Mouse (Mus musculus) stomach, postnatal 0 days (tissue): ENCODE measurements at regions not wholly inside any gene's neighbourhood (a gene's known extent, or its start where the extent isn't known, plus 50 kb on each side); places are given as distances from the start of the nearest gene placed in this dataset.

Experiments
- ATAC-seq: fragments of 200-750 bp; cut with Nextera tagmentation; 2 replicates; pipeline ENCODE4 v1.8.0; 2017; ENCODE audit not compliant: low FRiP score, low TSS enrichment
- DNase-seq: peaks from one replicate; pipeline ENCODE4 v3.0.0-alpha.2; 2016; ENCODE audit warnings: low spot score
- H3K27ac ChIP-seq: fragments of 300-500 bp; sonication (generic); replicated peaks from 2 replicates; pipeline ENCODE4 v1.5.1; 2014; ENCODE audit warnings: mild to moderate bottlenecking, control low read depth
- H3K27me3 ChIP-seq: fragments of 300-500 bp; sonication (generic); 2 replicates; pipeline ENCODE4 v1.6.1; 2014; ENCODE audit warnings: low read length; ENCODE audit not compliant: control insufficient read depth, insufficient read depth
- H3K36me3 ChIP-seq: fragments of 300-500 bp; sonication (generic); 2 replicates; pipeline ENCODE4 v1.6.1; 2014; ENCODE audit warnings: low read length, mixed read lengths; ENCODE audit not compliant: control insufficient read depth, insufficient read depth
- H3K4me1 ChIP-seq: fragments of 300-500 bp; sonication (generic); replicated peaks from 2 replicates; pipeline ENCODE4 v1.6.1; 2014; ENCODE audit warnings: antibody characterized with exemption; ENCODE audit not compliant: control insufficient read depth, insufficient read depth
- H3K4me2 ChIP-seq: fragments of 300-500 bp; sonication (generic); replicated peaks from 2 replicates; pipeline ENCODE4 v1.6.1; 2014; ENCODE audit warnings: low read depth, mild to moderate bottlenecking, control low read depth, moderate library complexity
- H3K4me3 ChIP-seq: fragments of 300-500 bp; sonication (generic); 2 replicates; pipeline ENCODE4 v1.5.1; 2014; ENCODE audit warnings: low read depth, low read length, control low read depth
- H3K9ac ChIP-seq: fragments of 300-500 bp; sonication (generic); 2 replicates; pipeline ENCODE4 v1.6.1; 2014; ENCODE audit warnings: mild to moderate bottlenecking, low read length, control low read depth, mixed read lengths
- H3K9me3 ChIP-seq: fragments of 300-500 bp; sonication (generic); 2 replicates; pipeline ENCODE4 v1.6.1; 2016; ENCODE audit warnings: low read length; ENCODE audit not compliant: control insufficient read depth
- CTCF ChIP-seq: IDR thresholded peaks from 2 replicates; pipeline ENCODE4 v1.5.1; 2016; ENCODE audit warnings: antibody characterized with exemption, low read depth, mild to moderate bottlenecking, moderate library complexity
- EP300 ChIP-seq: optimal IDR thresholded peaks from 2 replicates; pipeline ENCODE3; 2016; ENCODE audit warnings: antibody characterized with exemption
- WGBS: fragments of 180-500 bp; shearing (Covaris S2); extraction: QIAGEN DNeasy Blood & Tissue Kit; methylation state at CpG from one replicate; pipeline ENCODE4 v1.1.7; 2014; 5-methylcytosine and 5-hydroxymethylcytosine counted together

- Histone ChIP-seq H3K27me3 (no peaks in the 10 kb centered on the region), H3K4me1 (no peaks in the 10 kb centered on the region), H3K27ac (no peak overlapping the region), H3K9me3 (no peaks in the 10 kb centered on the region), H3K36me3 (no peaks in the 10 kb centered on the region), H3K4me2 (no peak overlapping the region), H3K4me3 (no peak overlapping the region), H3K9ac (no peak overlapping the region)
- ATAC-seq = no peak
- 87% methylated on average over 4 of the region's 4 CpGs for WGBS
- no peak for TF ChIP-seq CTCF
- TF ChIP-seq EP300 = no peak
- DNase-seq = no peak
Measured at GRCm38 (mm10) chr1:57053836-57054235, 75.4 kb upstream of the Satb2 start.

GRCm38 (mm10) chr1:57055976-57056375 lies 77.5 kb upstream of the Satb2 start:
- no peak overlapping the region for H3K9ac ChIP-seq
- no peak overlapping the region for H3K4me2 ChIP-seq
- H3K36me3 ChIP-seq = no peaks in the 10 kb centered on the region
- no peak overlapping the region for H3K4me3 ChIP-seq
- no peak overlapping the region for H3K27ac ChIP-seq
- H3K27me3 ChIP-seq = no peaks in the 10 kb centered on the region
- ATAC-seq (no peak), DNase-seq (no peak)
- TF ChIP-seq CTCF = no peak
- H3K4me1 ChIP-seq = no peaks in the 10 kb centered on the region
- 77% methylated on average over 9 of the region's 9 CpGs for WGBS
- H3K9me3 ChIP-seq = no peaks in the 10 kb centered on the region

- H3K9ac ChIP-seq = no peak overlapping the region
- ATAC-seq (no peak), DNase-seq (no peak)
- H3K27me3 ChIP-seq = no peaks in the 10 kb centered on the region
- H3K4me1 ChIP-seq = no peaks in the 10 kb centered on the region
- no peak overlapping the region for H3K4me2 ChIP-seq
- no peak overlapping the region for H3K4me3 ChIP-seq
- 51% methylated on average over 3 of the region's 3 CpGs for WGBS
- H3K9me3 ChIP-seq = no peaks in the 10 kb centered on the region
- no peaks in the 10 kb centered on the region for H3K36me3 ChIP-seq
- no peak overlapping the region for H3K27ac ChIP-seq
- no peak for TF ChIP-seq CTCF
- TF ChIP-seq EP300 = no peak
Measured at GRCm38 (mm10) chr1:57059216-57059615, 80.8 kb upstream of the Satb2 start.

DNA sequence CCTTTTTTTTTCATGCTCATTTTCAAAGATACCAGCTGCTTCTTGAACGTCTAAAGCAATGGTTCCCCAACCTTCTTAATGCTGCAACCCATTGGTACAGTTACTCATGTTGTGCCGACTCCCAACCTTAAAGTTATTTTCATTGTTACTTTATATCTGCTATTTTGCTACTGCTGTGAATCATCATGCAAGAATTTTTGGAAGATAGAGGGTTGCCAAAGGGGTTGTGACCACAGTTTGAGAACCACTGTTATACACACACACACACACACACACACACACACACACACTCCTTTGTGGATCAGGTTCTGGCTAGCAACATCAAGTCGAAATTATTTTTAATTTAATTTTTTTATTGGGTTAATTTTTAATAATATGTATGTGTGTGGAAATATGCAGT lies 96.8 kb upstream of the Satb2 start:
- H3K36me3 ChIP-seq = no peaks in the 10 kb centered on the region
- H3K4me1 ChIP-seq = no peaks in the 10 kb centered on the region
- no peak overlapping the region for H3K27ac ChIP-seq
- no peak for ATAC-seq
- H3K27me3 ChIP-seq = no peaks in the 10 kb centered on the region
- H3K4me3 ChIP-seq = no peak overlapping the region
- TF ChIP-seq CTCF = no peak
- no peak for TF ChIP-seq EP300
- H3K4me2 ChIP-seq = no peak overlapping the region
- no peaks in the 10 kb centered on the region for H3K9me3 ChIP-seq
- H3K9ac ChIP-seq = no peak overlapping the region
- WGBS = 56% methylated on average over 3 of the region's 3 CpGs
- no peak for DNase-seq

DNA sequence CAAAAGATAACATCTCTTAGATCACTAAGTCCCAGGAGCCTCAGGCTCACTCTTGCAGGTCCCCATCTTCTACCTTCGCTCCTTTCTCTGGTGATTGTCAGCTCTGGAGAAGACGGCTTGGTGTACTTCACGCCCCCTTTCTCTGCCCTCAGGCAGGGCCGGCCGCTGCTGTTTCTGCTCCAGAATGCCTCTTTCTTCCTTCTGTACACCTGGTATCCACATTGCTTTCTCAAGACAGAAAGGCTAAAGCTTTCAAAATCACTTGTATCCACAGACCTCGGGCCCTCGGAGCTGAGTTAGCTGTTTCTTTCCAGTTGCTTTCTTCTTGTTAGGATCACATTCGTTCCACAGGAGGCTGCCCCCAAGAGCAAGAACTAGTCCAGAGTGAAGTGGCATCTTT lies 98.2 kb upstream of the Satb2 start:
- H3K27ac ChIP-seq = no peak overlapping the region
- H3K27me3 ChIP-seq = no peaks in the 10 kb centered on the region
- ATAC-seq (no peak), DNase-seq (no peak)
- TF ChIP-seq EP300 = no peak
- H3K36me3 ChIP-seq = no peaks in the 10 kb centered on the region
- no peaks in the 10 kb centered on the region for H3K9me3 ChIP-seq
- H3K9ac ChIP-seq = no peak overlapping the region
- 66% methylated on average over 8 of the region's 8 CpGs for WGBS
- no peak overlapping the region for H3K4me3 ChIP-seq
- H3K4me1 ChIP-seq = no peaks in the 10 kb centered on the region
- H3K4me2 ChIP-seq = no peak overlapping the region

GRCm38 (mm10) chr1:57080306-57080705 lies 101.9 kb upstream of the Satb2 start:
- Histone ChIP-seq H3K9ac (no peak overlapping the region), H3K4me1 (no peaks in the 10 kb centered on the region), H3K36me3 (no peaks in the 10 kb centered on the region), H3K9me3 (no peaks in the 10 kb centered on the region), H3K27me3 (no peaks in the 10 kb centered on the region), H3K4me3 (no peak overlapping the region), H3K27ac (no peak overlapping the region), H3K4me2 (no peak overlapping the region)
- DNase-seq (no peak), ATAC-seq (no peak)
- 67% methylated on average over 4 of the region's 4 CpGs for WGBS
- TF ChIP-seq EP300 (no peak), CTCF (no peak)
